Mouse (Mus musculus): ENCODE data around the gene Trp53rka. TPM values are rescaled to one million over a fixed set of nuclear protein-coding genes. Genes with fewer than 3 reads are reported as not detected.

Gene Trp53rka
- polyA plus RNA-seq, 1 experiment from 2014 or later, result 37.7 TPM

DNA sequence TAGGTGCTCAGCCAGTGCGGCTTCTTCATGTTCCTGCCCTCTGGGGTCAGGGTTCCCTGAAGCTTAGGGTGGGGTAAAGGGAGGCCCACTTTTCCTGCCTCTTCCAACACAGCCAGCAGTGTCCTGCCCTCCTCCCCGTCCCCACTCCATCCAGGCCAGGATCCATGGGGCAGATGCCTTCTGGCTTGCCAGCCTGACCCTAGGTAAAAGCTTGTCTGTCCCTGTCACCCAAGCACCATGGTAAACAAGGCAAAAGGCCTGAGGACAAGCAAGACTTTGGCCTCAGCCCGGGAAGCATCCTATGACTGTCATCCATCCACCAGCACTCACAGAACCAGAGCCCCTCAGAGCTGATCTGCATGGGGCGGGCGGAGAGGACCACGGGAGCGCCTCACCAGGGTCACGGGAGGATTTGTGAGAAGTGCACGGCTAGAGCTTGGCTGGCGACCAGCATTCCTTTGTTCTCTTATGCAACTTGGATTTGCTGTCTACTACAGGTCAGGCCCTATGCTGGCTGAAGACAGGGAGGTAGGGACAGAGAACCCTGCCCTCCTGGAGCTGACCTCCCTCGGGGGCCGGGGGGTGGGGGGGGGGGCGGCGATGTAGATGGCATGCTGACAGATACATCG is 25.2 kb downstream of the Trp53rka start:
- Histone ChIP-seq H3K36me3 (ENCODE audit: insufficient read depth, low read length) (no peaks in the 10 kb centered on the region), H3K4me3 (ENCODE audit: low read length) (no peak overlapping the region), H3K4me2 (replicated peaks; ENCODE audit: low read depth, low read length) (no peak overlapping the region), H3K27ac (ENCODE audit: low read length) (no peak overlapping the region), H3K9me3 (ENCODE audit: low read length) (no peaks in the 10 kb centered on the region), H3K27me3 (ENCODE audit: insufficient read depth, low read length) (peaks cover 16% of the 10 kb centered on the region), H3K9ac (replicated peaks; ENCODE audit: low read length) (no peak overlapping the region), H3K4me1 (ENCODE audit: insufficient read depth, low read length) (no peaks in the 10 kb centered on the region)
- ATAC-seq (ENCODE audit: low FRiP score, low TSS enrichment), result 0 out of 2 replicates have a peak, but pooled peaks have one; percentile 47
- 55% methylated on average over 15 of the region's 15 CpGs for WGBS

DNA sequence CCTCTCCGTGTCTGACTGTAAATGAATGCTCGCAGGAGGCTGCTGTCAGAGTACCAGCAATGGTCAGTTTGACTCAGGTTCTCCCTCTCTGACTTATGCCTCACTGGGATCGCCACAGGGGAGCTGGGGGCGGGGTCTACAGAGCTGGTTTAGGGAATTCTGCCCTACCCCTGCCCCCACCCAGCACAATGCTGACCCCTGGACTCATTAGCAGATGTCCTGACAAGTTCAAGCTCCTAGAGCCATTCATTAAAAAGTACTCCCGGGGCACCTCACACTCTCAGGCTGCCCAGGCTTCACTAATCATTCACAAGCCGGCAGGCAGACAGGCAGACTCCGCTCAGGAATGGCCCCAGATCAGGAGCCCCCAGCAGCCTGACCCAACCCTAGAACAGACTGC is 33.5 kb downstream of the Trp53rka start:
- ATAC-seq (ENCODE audit: low FRiP score, low TSS enrichment), result peak; percentile 93
- Histone ChIP-seq H3K9ac (replicated peaks; ENCODE audit: low read length) (no peak overlapping the region), H3K4me3 (ENCODE audit: low read length) (no peak overlapping the region), H3K36me3 (ENCODE audit: insufficient read depth, low read length) (no peaks in the 10 kb centered on the region), H3K9me3 (ENCODE audit: low read length) (no peaks in the 10 kb centered on the region), H3K4me2 (replicated peaks; ENCODE audit: low read depth, low read length) (no peak overlapping the region), H3K27ac (ENCODE audit: low read length) (no peak overlapping the region), H3K27me3 (ENCODE audit: insufficient read depth, low read length) (0 out of 2 replicates have a peak, but pooled peaks cover 2% of the 10 kb centered on the region), H3K4me1 (ENCODE audit: insufficient read depth, low read length) (no peaks in the 10 kb centered on the region)
- WGBS, result 13% methylated on average over 7 of the region's 7 CpGs

DNA sequence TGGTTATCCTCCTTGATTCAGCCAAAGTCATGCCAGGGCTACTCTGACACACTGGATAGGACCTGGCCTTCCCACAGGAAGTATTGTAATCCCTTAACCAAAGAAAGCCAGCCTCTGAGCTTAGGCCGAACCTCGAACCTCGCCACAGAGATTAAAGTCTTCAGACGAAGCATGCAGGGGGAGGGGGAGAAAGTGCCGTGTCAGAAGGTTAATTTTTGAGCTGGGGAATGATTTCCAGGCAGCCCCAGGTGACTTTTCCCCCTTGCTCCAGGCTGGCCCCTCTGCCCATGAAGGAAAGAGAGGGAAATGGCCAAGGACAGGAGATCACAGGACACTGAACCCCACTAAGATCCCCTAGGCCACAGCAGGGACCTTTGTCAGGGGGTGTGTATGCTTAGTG is 34.9 kb downstream of the Trp53rka start:
- H3K27ac ChIP-seq (ENCODE audit: low read length), result no peak overlapping the region
- no peaks in the 10 kb centered on the region for H3K9me3 ChIP-seq (ENCODE audit: low read length)
- no peak overlapping the region for H3K4me3 ChIP-seq (ENCODE audit: low read length)
- H3K36me3 ChIP-seq (ENCODE audit: insufficient read depth, low read length), result no peaks in the 10 kb centered on the region
- no peaks in the 10 kb centered on the region for H3K4me1 ChIP-seq (ENCODE audit: insufficient read depth, low read length)
- no peak overlapping the region for H3K9ac ChIP-seq (replicated peaks; ENCODE audit: low read length)
- ATAC-seq (ENCODE audit: low FRiP score, low TSS enrichment), result no peak
- no peak overlapping the region for H3K4me2 ChIP-seq (replicated peaks; ENCODE audit: low read depth, low read length)
- 43% methylated on average over 5 of the region's 5 CpGs for WGBS
- 0 out of 2 replicates have a peak, but pooled peaks cover under 1% of the 10 kb centered on the region for H3K27me3 ChIP-seq (ENCODE audit: insufficient read depth, low read length)

DNA sequence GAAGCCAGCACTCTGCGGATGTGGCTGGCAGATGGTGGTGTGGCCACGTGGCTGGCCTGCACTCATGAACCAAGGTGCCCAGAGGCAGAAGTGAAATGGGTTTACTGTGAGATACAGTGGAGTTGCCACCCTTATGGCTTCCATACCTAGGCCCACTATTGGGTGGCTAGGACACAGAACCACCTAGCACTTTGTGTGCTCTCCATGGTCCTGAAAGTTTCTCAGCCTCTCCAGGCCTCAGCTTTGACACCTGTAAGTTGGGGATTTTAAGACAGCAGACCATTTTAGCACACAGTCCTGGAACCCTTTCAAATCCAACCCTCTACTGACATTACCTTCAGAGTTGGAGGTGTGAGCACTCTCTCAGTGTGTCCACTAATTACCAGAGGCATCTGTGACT is 36.4 kb downstream of the Trp53rka start:
- Histone ChIP-seq H3K4me3 (ENCODE audit: low read length) (no peak overlapping the region), H3K9ac (replicated peaks; ENCODE audit: low read length) (no peak overlapping the region), H3K36me3 (ENCODE audit: insufficient read depth, low read length) (no peaks in the 10 kb centered on the region), H3K4me1 (ENCODE audit: insufficient read depth, low read length) (no peaks in the 10 kb centered on the region), H3K4me2 (replicated peaks; ENCODE audit: low read depth, low read length) (no peak overlapping the region), H3K27ac (ENCODE audit: low read length) (no peak overlapping the region), H3K9me3 (ENCODE audit: low read length) (no peaks in the 10 kb centered on the region), H3K27me3 (ENCODE audit: insufficient read depth, low read length) (no peaks in the 10 kb centered on the region)
- no peak for ATAC-seq (ENCODE audit: low FRiP score, low TSS enrichment)
- 71% methylated on average over 2 of the region's 2 CpGs for WGBS

DNA sequence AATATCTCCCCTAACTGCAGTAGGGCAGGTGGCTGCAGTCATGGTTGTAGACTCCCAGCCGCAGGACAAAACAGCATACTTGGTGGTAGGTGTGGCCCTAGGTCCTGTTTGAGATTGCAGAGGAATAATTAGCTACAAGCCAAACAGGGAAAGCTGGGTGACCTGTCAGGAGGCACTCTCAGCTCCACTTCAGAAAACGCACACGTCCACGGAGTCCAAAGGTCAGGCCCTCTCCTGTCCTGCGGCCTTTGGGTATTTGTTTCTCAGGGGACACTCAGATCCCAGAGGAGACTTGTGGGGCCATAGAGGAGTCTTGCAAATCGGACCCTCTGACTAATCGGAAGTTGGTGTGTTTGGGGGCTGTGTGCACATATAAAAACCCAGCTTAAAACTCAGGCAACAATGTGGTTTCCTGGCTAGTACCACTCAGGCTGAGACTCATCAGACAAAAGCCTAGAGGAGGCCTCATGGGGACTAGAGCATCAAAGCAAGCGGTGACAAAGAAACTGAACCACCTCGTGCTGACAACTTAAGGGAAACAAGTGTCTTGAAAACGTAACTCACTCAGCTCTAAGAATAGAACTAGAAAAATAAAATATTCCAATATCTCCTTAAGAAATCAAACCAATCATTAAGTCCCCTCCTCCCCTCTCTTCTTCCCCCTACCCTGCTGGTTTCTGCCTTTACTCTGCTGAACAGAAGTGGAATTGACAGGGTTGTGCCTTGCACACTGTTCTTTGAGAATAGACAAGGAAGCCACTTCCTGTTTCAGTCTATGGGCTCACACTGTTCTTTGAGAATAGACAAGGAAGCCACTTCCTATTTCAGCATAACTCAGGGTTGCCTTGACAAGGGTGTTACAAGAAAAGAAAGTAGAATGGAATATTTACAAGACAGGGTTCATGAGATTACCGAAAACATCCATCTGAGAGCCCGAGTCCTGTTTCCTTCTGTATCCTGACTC is 40.1 kb downstream of the Trp53rka start:
- no peaks in the 10 kb centered on the region for H3K9me3 ChIP-seq (ENCODE audit: low read length)
- no peaks in the 10 kb centered on the region for H3K4me1 ChIP-seq (ENCODE audit: insufficient read depth, low read length)
- WGBS, result 82% methylated on average over 12 of the region's 12 CpGs
- no peak overlapping the region for H3K27ac ChIP-seq (ENCODE audit: low read length)
- no peaks in the 10 kb centered on the region for H3K27me3 ChIP-seq (ENCODE audit: insufficient read depth, low read length)
- no peak overlapping the region for H3K9ac ChIP-seq (replicated peaks; ENCODE audit: low read length)
- H3K4me3 ChIP-seq (ENCODE audit: low read length), result no peak overlapping the region
- no peak overlapping the region for H3K4me2 ChIP-seq (replicated peaks; ENCODE audit: low read depth, low read length)
- H3K36me3 ChIP-seq (ENCODE audit: insufficient read depth, low read length), result no peaks in the 10 kb centered on the region
- ATAC-seq (ENCODE audit: low FRiP score, low TSS enrichment), result no peak

DNA sequence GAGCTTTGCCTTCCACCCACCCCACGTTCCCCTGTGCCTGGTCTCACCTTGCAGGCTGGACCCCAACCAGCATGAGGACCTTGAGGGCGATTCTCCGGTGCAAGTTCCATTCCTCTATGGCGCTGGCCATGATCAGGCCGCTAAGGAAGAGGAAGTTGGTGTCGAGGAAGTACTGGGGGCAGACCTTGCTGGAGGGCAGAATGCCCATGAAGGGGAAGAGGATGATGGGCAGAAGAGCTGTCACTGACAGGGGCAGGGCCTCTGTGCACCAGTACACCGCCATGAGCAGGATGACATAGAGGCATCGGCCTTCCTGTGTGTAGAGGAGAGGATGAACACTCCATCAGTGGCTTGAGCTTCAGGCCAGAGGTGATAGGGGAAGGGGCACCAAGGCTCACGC is 44.6 kb downstream of the Trp53rka start:
- no peaks in the 10 kb centered on the region for H3K9me3 ChIP-seq (ENCODE audit: low read length)
- H3K27me3 ChIP-seq (ENCODE audit: insufficient read depth, low read length), result no peaks in the 10 kb centered on the region
- H3K9ac ChIP-seq (replicated peaks; ENCODE audit: low read length), result no peak overlapping the region
- no peak overlapping the region for H3K27ac ChIP-seq (ENCODE audit: low read length)
- no peak overlapping the region for H3K4me2 ChIP-seq (replicated peaks; ENCODE audit: low read depth, low read length)
- H3K36me3 ChIP-seq (ENCODE audit: insufficient read depth, low read length), result no peaks in the 10 kb centered on the region
- H3K4me3 ChIP-seq (ENCODE audit: low read length), result no peak overlapping the region
- ATAC-seq (ENCODE audit: low FRiP score, low TSS enrichment), result no peak
- H3K4me1 ChIP-seq (ENCODE audit: insufficient read depth, low read length), result no peaks in the 10 kb centered on the region
- 83% methylated on average over 9 of the region's 9 CpGs for WGBS

DNA sequence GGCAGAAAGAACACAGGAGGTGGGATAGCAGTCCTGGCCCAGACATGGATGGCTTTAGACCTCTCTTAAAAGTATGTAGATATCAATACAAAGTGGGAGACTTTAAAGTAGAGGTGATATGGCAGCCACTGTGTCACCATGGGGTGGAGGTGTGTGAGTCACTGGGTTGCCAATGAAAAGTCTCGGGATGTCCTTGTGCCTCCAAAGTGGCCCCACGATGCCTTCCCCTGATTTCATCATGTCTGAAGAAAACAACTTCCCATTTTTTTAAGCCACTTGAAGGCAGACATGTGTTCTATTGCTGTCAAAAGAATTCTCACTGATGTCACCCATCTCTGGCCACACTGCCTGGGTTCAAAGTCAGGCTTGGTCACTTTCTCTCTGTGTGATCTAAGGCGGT is 48.3 kb downstream of the Trp53rka start:
- H3K27me3 ChIP-seq (ENCODE audit: insufficient read depth, low read length), result no peaks in the 10 kb centered on the region
- ATAC-seq (ENCODE audit: low FRiP score, low TSS enrichment), result no peak
- H3K9ac ChIP-seq (replicated peaks; ENCODE audit: low read length), result no peak overlapping the region
- no peak overlapping the region for H3K27ac ChIP-seq (ENCODE audit: low read length)
- H3K4me2 ChIP-seq (replicated peaks; ENCODE audit: low read depth, low read length), result no peak overlapping the region
- no peak overlapping the region for H3K4me3 ChIP-seq (ENCODE audit: low read length)
- no peaks in the 10 kb centered on the region for H3K4me1 ChIP-seq (ENCODE audit: insufficient read depth, low read length)
- H3K36me3 ChIP-seq (ENCODE audit: insufficient read depth, low read length), result no peaks in the 10 kb centered on the region
- no peaks in the 10 kb centered on the region for H3K9me3 ChIP-seq (ENCODE audit: low read length)
- 83% methylated on average over 3 of the region's 3 CpGs for WGBS

DNA sequence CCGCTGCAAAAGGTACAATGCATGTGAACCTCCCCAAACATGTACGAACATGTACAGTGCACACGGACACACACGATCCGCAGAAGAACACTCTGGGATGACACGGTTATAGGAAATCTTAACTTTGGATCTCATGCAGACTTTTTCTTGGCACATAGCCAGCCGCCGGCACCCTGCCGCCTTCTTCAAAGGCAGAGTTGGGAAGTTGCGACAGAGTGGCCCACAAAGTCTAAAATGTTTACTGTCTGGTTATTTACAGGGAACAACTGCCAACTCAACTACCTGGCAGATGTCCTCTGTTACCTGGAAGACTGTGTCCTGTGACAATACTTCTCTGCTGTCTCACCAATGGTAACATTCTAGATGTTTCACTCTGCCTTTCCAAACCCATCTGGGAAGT is 50.1 kb downstream of the Trp53rka start:
- 74% methylated on average over 10 of the region's 10 CpGs for WGBS
- Histone ChIP-seq H3K27ac (ENCODE audit: low read length) (no peak overlapping the region), H3K4me2 (replicated peaks; ENCODE audit: low read depth, low read length) (no peak overlapping the region), H3K9me3 (ENCODE audit: low read length) (no peaks in the 10 kb centered on the region), H3K4me3 (ENCODE audit: low read length) (no peak overlapping the region), H3K27me3 (ENCODE audit: insufficient read depth, low read length) (no peaks in the 10 kb centered on the region), H3K36me3 (ENCODE audit: insufficient read depth, low read length) (no peaks in the 10 kb centered on the region), H3K9ac (replicated peaks; ENCODE audit: low read length) (no peak overlapping the region), H3K4me1 (ENCODE audit: insufficient read depth, low read length) (no peaks in the 10 kb centered on the region)
- no peak for ATAC-seq (ENCODE audit: low FRiP score, low TSS enrichment)

DNA sequence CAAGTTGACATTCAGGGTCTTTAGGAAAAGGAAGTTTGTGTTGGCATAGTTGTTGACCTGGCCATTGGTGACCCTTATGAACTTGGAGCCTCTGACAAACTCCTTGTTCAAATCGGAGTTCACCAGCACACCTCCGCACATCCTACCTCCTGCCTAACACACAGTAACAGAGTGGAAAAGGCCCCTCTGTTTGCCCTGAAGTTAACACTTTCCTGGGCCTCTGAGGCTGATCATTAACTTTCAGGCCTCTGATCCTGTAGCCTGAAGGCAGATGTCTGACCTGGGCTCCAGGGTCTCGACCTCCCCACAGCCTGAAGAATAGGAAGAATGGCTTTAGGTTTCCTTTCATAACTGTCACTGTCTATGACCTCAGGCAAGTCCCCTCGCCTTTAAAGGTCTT is 51.5 kb downstream of the Trp53rka start:
- no peak overlapping the region for H3K4me3 ChIP-seq (ENCODE audit: low read length)
- no peak overlapping the region for H3K27ac ChIP-seq (ENCODE audit: low read length)
- no peaks in the 10 kb centered on the region for H3K27me3 ChIP-seq (ENCODE audit: insufficient read depth, low read length)
- no peak for ATAC-seq (ENCODE audit: low FRiP score, low TSS enrichment)
- H3K4me2 ChIP-seq (replicated peaks; ENCODE audit: low read depth, low read length), result no peak overlapping the region
- H3K9ac ChIP-seq (replicated peaks; ENCODE audit: low read length), result no peak overlapping the region
- H3K9me3 ChIP-seq (ENCODE audit: low read length), result no peaks in the 10 kb centered on the region
- no peaks in the 10 kb centered on the region for H3K36me3 ChIP-seq (ENCODE audit: insufficient read depth, low read length)
- WGBS, result 51% methylated on average over 4 of the region's 4 CpGs
- no peaks in the 10 kb centered on the region for H3K4me1 ChIP-seq (ENCODE audit: insufficient read depth, low read length)

Measured in kidney, embryonic 16.5 days (tissue).